Mouse (Mus musculus) kidney, postnatal 25 days (tissue): ENCODE results near the gene Ankrd28.
A peak's percentile ranks its signal among the peaks of the same experiment; 100 is the strongest.

Source experiments
- DNase-seq, 2 experiments: peaks; one replicate each; pipeline ENCODE4 v3.0.0; 2021; ENCODE audit warnings: mixed read lengths in 2 of 2

Ankrd28 gene

DNA sequence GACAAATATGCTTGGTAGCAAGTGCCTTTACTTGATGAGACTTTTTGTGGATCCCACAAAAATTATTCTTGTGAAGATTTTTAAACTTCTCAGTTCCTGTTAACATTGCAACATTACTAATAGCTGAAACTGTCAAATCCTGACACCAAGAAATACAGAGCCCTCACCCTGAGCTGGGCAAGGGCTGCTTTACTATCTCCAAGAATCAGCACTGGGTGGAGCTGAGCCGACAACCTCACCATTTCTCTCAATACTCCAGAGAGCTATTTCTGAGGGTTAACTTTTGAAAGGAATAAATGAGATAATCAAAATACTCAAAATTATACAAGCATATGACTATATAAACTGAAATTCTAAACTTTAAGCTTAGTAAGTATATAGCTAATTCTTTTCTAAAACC is 121.1 kb downstream of the Ankrd28 start:
- DNase-seq, result no peak

DNA sequence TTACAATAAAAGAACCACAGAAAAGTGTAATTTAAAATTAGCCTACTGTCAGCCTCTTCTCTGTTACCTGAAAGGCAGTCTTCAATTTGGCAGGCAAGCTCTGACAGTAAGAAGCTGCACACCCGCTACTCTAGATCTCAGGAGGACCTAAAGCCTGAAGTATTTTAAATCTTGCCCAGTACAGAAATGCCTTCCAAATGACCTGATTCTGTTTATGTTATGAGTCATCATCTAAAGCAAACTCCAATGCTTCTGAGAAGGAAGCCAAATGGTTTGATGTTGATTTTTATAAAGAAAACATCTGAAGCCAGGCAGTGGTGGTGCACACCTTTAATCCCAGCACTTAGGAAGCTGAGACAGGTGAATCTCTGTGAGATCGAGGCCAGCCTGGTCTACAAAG is 130.1 kb downstream of the Ankrd28 start:
- DNase-seq, result no peak

DNA sequence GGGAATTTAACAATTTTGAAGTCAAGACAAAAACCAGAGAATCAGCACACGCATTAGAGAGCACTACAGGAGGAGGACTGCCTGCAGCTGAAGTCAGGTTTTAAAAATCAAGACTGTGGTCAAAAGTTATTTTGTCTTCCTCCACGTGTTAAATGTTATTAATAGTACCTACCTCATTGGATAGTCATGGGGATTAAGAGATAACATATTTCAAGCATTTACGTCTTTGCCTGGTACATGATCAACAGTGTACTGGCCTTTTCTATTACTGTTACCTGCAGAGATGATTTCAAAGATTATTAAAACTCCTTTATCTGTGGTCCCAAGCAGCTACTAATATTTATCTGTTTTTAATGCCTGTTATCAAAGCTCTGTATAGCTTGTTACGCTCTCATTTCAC is 132.7 kb downstream of the Ankrd28 start:
- DNase-seq, result no peak

DNA sequence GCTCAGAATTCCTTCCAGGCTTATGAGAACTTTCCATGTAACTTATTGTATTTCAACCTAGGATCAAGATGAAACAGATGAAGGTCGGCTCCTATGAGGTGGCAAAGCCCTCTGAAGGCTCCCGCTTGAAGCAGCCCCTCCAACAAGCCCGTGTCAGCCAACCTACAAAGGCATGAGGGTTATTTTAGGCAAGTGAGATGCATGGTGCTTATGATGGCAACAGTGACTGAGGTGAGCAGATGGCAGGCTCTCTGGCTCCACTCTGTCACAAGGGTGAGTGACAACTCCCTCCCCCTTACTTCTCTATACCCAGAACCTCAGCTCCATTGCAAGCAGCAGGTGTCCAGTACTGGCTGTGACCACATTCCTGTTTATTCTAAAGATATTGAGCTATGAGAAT is 133.1 kb downstream of the Ankrd28 start:
- no peak for DNase-seq

DNA sequence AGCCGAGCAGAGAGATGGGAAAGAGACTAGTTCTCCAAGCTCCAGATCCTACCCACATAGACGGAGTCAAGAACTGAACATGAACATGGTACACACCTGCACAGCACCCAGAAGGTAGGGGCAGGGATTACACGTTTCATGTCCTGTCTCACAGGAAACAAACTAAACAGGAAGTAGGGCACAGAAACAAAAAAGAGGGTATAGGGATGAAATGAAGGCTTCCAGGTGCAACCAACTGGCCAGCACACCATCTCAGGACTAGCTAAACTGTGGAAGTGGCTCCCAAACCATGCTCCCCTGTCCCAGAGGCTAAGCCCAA is 133.5 kb downstream of the Ankrd28 start:
- DNase-seq, result no peak

DNA sequence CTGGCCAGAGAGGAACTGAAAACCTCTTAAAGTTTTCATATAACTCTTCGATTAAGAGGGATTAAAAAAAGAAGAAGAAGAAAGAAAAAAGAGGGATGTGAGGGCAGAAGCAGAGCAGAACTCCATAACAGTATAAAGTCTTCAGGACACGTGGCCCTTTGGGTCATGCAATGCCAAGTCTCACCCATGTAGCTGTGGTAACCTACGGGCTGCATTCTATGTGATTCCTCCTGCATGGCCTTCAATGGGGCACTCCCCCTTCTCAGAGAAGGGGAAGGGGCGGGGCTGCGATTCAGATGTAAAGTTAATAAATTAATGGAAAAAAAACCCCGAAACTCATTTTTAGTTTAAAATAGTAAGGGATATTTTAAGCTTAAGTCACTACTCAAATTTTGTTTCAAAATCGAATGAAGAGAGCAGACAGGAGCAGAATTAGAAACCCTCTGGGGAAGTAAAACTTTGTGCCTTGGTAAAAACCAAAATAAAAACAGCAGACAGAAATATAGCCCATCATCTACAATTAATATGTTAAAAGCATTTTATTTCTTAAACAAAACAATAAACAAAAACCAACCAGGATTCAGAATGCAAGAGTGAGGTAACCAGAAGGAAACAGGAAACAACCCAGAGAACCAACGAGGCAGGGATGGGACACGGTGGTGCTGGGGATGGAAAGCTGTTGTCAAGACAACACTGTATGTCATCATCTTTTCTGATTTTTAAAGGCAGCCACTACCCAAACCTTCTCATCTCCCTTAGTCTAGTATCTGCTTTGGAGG is 134.1 kb downstream of the Ankrd28 start:
- DNase-seq, result no peak

DNA sequence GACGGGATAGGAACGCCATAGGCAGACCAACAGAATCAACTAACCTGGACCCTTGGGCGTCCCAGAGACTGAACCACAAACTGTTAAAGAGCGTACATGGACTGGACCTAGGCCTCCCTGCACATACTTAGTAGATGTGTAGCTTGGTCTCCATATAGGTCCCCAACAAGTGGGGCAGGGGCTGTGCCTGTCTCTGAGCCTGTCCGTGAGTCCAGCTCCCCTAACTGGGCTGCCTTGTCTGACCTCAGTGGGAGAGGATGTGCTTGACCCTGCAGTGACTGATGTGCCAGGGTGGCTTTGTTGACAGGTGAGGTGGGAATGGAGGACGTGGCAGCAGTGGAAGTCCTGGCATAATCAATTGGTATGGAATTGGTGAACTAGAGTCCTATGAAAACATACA is 137.9 kb downstream of the Ankrd28 start:
- no peak for DNase-seq

DNA sequence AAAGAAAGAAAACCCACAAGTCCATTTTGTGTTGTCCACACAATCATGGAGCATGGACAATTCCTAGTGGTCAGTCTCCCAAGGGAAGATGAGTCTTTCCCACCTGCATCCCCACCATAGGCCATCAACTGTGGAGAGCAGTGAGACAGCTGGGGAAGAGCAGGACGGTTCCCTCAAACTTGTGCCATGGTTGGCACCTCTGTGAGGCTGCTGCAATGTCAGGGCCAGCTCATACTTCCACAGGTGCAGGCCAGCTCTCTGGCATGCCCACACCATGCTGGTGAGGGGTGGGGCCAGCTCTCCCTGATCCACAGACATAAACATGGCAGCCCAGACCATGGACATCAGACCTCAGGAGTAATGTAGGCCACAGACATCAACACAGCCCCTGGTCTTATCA is 144.2 kb downstream of the Ankrd28 start:
- DNase-seq, result no peak

DNA sequence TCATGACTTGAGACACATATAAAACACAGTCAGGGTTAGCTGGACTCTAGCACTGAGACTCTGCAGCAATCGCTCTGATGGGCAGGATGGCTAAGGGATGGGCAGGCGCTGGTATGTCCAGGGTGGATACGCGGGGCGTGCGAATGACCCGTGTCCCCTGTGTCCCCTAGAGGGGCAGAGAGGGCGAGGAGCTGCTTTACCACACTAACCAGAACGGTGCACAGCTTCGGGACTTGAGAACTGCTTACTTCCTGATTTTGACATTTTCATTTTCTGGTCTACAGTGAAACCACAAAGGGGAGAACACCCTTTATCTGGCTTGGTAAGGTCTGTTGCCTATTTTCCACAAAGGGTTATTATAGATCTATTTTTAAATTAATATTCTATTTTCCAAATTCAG is 144.8 kb downstream of the Ankrd28 start:
- no peak for DNase-seq

DNA sequence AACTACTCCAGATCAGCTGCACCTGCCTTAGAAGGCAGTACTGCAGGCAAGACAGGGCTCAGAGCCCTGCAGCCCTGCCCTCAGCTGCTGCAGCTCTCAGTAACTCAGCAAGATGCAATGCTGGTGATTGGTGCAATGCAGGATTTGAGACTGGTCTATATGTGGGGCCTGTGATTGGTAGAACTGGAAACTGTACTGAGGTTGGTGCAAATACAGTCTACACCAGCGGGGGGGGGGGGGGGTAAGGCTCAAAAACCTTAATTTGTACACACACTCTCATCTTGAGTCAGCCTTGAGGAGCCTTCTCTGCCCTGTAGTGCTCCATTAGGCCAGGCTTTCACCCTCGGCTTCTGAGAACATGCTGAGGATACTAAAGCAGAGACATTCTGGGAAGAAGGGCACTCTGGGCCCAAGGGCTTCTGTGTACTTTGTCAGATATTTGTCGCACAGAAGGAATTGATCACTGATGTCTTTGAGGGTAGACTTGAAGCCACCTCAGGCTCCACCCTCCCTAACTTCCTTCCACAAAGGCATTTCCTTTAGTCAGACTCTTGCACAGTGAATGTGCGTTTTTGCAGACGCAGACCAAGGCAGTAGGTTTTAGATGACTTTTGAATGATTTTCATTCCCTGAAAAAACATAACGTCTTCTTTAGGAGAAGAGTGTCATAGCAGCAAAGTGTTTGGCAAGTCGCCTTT is 146.0 kb downstream of the Ankrd28 start:
- no peak for DNase-seq

DNA sequence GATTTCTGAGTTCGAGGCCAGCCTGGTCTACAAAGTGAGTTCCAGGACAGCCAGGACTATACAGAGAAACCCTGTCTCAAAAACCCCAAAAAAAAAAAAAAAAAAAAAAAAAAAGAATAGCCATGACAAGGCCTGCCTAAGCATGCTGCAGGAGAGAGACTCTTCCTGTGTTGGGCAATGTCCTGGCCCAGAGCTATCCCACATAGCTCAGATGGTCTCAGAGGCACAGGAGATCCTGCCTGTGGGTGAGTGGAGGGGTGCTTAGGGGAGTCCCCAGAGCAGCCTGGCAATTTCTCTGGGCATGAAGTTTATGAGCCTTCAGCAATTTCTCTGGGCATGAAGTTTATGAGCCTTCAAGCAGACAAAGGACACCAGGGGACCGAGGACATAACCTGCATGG is 146.8 kb downstream of the Ankrd28 start:
- DNase-seq, result no peak

DNA sequence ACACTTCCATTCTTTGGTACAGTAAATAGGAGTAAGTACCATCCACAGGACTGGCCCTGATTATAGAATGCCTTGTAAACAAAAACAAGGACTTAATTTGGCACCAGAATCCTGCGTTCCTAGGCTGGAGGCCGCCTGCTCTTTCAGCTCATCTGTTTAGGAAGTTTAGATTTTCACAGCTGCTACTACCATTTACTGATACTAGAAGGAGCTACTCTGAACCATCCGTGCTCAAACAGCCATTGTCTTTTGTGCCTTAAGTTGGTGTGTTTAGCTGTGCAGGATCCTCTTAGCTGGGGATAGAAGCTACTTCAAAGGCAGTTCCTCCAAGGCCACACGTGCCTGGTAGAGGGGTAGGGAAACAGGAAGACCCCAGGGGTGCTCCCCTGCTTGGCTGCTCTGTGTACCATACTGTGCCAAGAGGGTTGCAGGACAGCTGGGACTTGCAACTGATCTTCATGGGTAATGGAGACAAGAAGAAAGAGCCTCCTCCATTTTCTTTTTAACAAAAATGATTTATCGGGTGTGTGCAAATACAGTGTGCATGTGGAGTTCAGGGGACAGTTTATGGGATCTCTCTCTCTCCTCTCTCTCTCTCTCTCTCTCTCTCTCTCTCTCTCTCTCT is 148.4 kb downstream of the Ankrd28 start:
- DNase-seq, result no peak

DNA sequence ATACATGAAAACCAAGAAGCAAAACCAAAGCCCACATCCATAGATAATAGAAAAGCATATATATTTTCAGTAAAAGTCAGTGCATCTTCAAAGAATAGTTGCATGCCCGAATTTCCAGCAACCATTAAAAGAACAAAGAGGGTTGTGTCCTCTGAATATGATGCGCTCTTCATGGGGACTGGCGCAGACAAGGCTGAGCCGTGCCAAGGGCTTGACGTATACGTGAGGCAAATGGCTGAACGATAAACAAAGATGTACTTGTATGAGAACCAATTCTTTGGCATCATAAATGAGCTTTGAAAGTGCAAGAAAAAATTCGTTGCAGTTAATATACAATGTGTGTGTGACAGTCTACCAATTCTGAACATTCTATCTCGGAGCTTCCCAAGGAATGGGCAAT is 149.2 kb downstream of the Ankrd28 start:
- DNase-seq, result no peak

DNA sequence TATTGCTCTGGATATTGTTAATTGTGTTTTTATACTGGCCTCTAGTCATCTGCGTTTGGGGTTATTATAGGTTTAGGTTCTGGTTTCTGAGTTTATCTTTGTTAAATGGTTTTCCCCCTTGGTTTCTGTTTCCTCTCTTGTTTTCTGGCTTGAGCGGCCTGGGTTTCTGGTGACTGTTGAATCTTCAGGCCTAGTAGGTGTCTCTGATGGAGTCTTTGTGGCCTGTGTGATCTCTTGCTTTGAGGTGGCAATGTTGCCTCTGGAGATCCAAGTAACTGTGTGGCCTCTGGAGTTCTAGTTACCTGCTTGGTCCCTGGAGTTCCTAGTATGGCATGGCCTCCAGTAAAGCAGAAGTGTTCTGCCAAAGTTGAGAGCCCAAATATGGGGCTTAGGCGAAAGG is 149.8 kb downstream of the Ankrd28 start:
- DNase-seq, result no peak

DNA sequence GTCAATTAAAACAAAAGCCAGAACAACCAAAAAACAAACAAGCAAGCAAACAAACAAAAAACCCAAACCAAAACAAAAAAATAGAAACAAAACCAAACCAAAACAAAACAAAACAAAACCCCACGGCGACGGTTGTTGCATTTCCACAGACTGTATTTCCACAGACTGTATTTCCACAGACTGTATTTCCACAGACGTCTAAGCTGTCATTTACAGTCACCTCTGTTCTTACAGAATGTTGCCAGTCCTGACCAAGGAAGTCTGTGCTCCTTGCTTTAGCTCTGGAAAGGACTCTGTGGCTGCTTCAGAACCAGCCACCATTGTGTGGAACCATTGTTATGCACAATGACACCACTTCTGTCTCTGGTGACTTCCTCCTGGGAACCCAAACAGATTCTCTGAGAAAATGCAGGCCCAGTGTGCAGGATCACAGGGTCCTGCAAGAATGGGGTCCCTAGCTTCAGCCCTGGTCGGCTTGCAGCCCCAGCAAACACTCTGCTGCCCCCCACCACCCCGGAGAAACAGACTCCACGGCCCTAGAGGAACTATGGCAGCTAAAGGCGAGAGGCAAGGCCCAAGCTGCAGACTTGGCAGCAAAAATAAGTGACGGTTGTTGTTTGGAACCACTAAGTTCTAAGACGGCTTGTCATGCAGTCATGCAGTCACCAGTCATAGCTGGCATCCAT is 158.7 kb downstream of the Ankrd28 start:
- DNase-seq, result no peak

DNA sequence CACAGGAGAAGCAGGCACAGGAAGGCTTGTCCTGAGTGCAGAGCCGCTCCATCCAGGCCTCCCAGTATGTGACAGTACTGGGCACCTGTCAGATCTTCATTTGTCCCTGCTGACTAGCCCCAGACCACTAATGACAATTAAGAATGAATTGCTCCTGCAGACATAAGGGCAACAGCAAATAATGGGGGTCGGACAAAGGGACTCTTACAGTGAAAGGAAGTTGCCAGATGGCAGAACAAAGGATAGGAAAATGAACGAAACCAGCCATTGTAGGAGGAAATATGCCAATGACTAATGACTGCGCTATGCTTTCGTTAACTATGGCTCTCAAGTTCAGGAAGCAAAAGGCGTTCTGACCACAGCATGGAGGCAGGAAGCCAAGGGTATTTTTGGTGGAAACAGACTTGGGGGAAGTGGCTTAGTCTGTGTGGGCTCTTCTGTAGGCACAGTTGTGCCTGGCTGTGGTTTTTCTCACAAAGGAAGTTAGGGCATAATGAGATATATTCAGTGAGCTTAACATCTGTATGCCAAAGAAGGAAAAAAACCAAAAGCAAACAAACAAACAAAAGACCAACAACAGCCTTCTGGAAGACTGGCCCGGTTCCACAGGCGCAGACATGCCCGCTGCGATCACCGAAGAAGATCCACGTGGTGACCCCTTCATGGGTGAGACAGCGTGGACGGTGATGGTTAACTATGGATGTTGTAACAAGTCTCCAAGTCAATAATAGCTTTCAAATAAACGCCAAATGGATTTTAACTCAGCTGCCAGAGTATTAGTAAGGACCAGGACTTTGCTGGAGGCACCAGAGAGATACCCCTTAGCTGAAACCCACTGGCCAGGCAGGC is 160.6 kb downstream of the Ankrd28 start:
- peak; percentile 40 to 50 for DNase-seq

DNA sequence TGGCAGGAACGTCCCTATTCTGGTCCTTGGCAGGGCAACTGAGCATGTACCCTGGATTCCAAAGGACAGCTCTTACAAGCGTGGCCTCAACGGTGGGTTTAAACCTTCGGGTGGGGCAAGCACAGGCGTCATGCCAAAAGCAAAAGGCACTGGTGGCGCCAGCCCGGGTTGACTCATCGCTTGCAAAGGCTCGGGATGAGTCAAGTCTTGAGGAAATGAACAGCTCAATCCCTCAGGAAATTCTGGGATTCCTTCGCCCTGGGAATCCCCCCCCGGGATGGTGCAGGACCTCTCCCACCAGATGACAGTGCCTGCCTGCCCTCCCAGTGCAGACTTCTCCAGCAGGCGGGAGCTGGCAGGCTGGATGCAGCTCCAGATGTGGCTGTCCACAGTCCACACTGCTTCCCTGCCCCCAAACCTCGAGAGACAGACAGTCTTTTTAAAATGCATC is 161.3 kb downstream of the Ankrd28 start:
- peak; percentile 63 to 85 for DNase-seq

DNA sequence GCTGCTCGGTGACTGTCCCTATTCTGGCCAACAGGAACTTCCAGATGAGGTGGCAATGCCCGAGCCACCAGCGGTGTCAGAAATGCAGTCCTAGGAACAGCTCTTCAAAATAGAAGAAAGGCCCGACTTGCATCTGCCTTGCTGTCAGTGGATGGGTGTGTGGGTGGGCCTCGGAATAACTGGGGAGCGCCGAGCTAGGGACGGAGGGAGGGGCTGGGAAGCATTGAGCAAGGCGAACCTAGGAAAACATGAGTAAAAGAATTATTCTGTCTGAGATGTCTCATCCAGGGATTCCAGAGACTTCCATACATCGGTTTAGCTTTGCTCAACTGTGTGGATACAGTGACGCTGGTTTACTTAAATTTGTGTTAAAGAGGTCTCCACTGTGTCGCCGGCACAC is 162.1 kb downstream of the Ankrd28 start:
- no peak for DNase-seq

DNA sequence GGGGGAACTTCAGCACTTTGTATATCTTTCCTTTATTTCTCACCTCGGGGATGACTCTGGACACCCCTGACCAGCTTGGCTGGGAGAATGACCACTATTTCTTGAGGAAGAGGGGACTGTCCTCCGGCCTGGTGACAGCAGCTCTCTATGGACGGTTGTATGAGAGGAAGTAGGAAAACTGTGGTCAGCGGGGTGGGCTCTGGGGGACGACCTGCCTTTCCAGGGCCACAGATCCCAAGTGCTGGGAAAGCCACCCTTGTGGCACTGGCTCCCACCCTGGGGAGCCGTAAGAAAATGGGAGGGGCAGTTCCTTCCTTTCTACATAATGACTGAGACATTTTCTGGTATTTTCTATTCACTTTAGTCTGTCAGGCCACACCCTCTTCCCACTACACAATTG is 162.7 kb downstream of the Ankrd28 start:
- no peak for DNase-seq

DNA sequence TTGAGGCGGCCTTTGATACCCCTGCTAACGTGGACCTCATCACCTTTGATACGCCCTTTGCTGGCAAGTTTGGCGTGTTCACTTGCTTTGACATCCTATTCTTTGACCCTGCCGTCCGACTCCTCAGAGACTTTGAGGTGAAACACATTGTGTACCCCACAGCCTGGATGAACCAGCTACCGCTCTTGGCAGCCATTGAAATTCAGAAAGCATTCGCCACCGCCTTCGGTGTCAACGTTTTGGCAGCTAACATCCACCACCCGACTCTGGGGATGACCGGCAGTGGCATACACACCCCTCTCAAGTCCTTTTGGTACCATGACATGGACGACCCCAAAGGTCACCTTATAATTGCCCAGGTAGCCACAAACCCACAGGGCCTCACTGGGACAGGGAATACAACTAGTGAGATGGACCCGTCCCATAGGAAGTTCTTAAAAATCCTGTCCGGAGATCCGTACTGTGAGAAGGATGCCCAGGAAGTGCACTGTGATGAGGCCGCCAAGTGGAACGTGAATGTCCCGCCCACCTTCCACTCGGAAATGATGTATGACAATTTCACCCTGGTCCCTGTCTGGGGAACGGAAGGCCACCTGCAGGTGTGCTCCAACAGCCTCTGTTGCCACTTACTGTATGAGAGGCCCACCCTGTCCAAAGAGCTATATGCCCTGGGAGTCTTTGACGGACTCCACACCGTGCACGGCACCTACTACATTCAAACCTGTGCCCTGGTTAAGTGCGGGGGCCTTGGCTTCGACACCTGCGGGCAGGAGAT is 163.3 kb downstream of the Ankrd28 start:
- DNase-seq, result no peak

DNA sequence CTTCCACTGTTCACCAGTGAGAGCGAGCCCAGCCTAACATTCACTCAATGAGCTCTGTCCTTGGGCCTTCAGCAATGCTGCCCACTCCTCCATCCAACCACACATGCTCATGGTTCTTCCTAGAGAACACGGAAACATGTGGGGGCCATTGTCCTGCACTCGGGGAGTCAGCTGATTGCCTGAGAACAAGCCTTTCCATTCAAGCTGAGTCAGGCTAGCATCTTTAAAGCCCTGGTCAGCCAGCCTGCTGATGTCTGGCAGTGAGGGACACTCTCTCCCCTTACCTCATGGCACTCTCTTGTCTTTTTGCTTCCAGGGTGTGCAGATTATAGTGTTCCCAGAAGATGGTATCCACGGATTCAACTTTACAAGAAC is 164.9 kb downstream of the Ankrd28 start:
- DNase-seq, result no peak
